Mouse (Mus musculus) granulocyte monocyte progenitor cell, adult 5-6 weeks (primary cell): ENCODE results near the gene Zfp119b. TPM values are rescaled to one million over a fixed set of nuclear protein-coding genes. Genes with fewer than 3 reads are reported as not detected.
"Not testable (repeated sequence)": the region's sequence is repeated elsewhere in the genome, so short reads cannot be mapped to it uniquely, and the experiment has no call there.

Experiments
- ATAC-seq: replicated peaks from 2 replicates; pipeline ENCODE4 v1.8.0; 2016; ENCODE audit warnings: mild to moderate bottlenecking, moderate TSS enrichment, inconsistent platforms; ENCODE audit not compliant: poor library complexity, severe bottlenecking
- total RNA-seq, 2 experiments: library from RNA; stranded (forward) in 1 of 2; stranded (reverse) in 1 of 2; fragments of 200-712, 200-1000 nt in 1 of 2; fragments of >200 nt in 1 of 2; fragmentation: Nextera tagmentation in 1 of 2; gene quantifications; 2 replicates each; pipeline ENCODE4 v1.2.3; 2014 to 2017

Gene Zfp119b
- total RNA-seq, 2 experiments from 2014 or later, result 2.1 to 6.8 TPM

- ATAC-seq, result no peak
Observed at GRCm38 (mm10) chr17:55903087-55903486, 46.2 kb downstream of the Zfp119b start.

DNA sequence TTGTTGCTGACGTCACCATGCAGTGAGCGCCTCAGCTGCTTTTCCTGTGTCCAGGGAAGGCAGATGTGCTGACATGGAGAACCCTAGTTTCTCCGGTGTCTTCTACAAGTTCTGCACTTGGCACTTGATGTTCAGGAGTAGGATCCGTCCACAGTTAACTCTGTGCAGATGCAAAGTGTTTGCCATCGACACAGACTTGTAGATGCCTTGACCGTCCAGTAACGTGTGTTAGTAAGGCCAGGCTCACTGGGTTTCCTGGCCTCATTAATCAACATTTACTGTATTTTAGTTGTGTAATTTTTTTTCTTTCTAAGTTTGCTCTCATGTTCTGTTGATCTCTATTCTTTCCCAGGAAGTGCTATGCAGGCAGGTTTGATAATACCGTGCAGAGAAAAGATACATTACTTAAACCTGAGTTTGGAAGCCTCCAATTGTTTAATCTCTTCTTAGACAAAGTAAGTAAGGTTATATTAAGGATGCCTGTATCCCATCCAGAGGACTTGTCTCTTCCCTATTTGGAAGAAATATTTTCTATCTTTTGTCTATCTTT lies 56.8 kb downstream of the Zfp119b start:
- ATAC-seq, result not testable (repeated sequence)

Other genes starting within 250 kb of the Zfp119b start
- gene Pot1b, start 236.9 kb downstream of the Zfp119b start, total RNA-seq (2014; fragmentation: Nextera tagmentation), result 24.6 and 32.1 TPM in 2 replicates
- gene Pot1b, start 236.9 kb downstream of the Zfp119b start, total RNA-seq (2017), result 20.7 and 35.2 TPM in 2 replicates
- not detected in 2 replicates for gene Adgre4, start 199.5 kb downstream of the Zfp119b start, total RNA-seq (2014; fragmentation: Nextera tagmentation)
- gene Adgre4, start 199.5 kb downstream of the Zfp119b start, total RNA-seq (2017), result 0.10 and 0.69 TPM in 2 replicates
- 11.4 and 11.6 TPM in 2 replicates for gene Zfp119a, start 70.6 kb downstream of the Zfp119b start, total RNA-seq (2014; fragmentation: Nextera tagmentation)
- 3.5 and 5.8 TPM in 2 replicates for gene Zfp119a, start 70.6 kb downstream of the Zfp119b start, total RNA-seq (2017)
- 11.0 and 15.7 TPM in 2 replicates for gene Zfp959, start 57.4 kb downstream of the Zfp119b start, total RNA-seq (2014; fragmentation: Nextera tagmentation)
- 13.2 and 15.8 TPM in 2 replicates for gene Zfp959, start 57.4 kb downstream of the Zfp119b start, total RNA-seq (2017)
- 16.8 and 36.8 TPM in 2 replicates for gene Ebi3, start 3.1 kb upstream of the Zfp119b start, total RNA-seq (2014; fragmentation: Nextera tagmentation)
- gene Ebi3, start 3.1 kb upstream of the Zfp119b start, total RNA-seq (2017), result 10.9 and 12.6 TPM in 2 replicates
- 15.1 and 15.4 TPM in 2 replicates for gene Yju2, start 9.6 kb upstream of the Zfp119b start, total RNA-seq (2014; fragmentation: Nextera tagmentation)
- 17.2 and 30.9 TPM in 2 replicates for gene Yju2, start 9.6 kb upstream of the Zfp119b start, total RNA-seq (2017)
- 1.6 TPM in 1 of 2 replicates, not detected in the other for gene Shd, start 21.0 kb upstream of the Zfp119b start, total RNA-seq (2014; fragmentation: Nextera tagmentation)
- not detected in 2 replicates for gene Shd, start 21.0 kb upstream of the Zfp119b start, total RNA-seq (2017)
- not detected in 2 replicates for gene Fsd1, start 37.0 kb upstream of the Zfp119b start, total RNA-seq (2014; fragmentation: Nextera tagmentation)
- not detected in 2 replicates for gene Fsd1, start 37.0 kb upstream of the Zfp119b start, total RNA-seq (2017)
- gene Stap2, start 56.1 kb upstream of the Zfp119b start, total RNA-seq (2014; fragmentation: Nextera tagmentation), result not detected in 2 replicates
- gene Stap2, start 56.1 kb upstream of the Zfp119b start, total RNA-seq (2017), result 0.36 TPM in 1 of 2 replicates, not detected in the other
- 22.0 and 30.8 TPM in 2 replicates for gene Mpnd, start 56.2 kb upstream of the Zfp119b start, total RNA-seq (2014; fragmentation: Nextera tagmentation)
- 45.8 and 62.2 TPM in 2 replicates for gene Mpnd, start 56.2 kb upstream of the Zfp119b start, total RNA-seq (2017)
- 23.8 and 29.4 TPM in 2 replicates for gene Sh3gl1, start 87.1 kb upstream of the Zfp119b start, total RNA-seq (2014; fragmentation: Nextera tagmentation)
- 23.0 and 25.3 TPM in 2 replicates for gene Sh3gl1, start 87.1 kb upstream of the Zfp119b start, total RNA-seq (2017)
- 36.0 and 39.4 TPM in 2 replicates for gene Chaf1a, start 90.9 kb upstream of the Zfp119b start, total RNA-seq (2014; fragmentation: Nextera tagmentation)
- gene Chaf1a, start 90.9 kb upstream of the Zfp119b start, total RNA-seq (2017), result 32.1 and 36.0 TPM in 2 replicates
- 15.2 and 21.3 TPM in 2 replicates for gene Ubxn6, start 125.5 kb upstream of the Zfp119b start, total RNA-seq (2014; fragmentation: Nextera tagmentation)
- gene Ubxn6, start 125.5 kb upstream of the Zfp119b start, total RNA-seq (2017), result 26.1 and 26.7 TPM in 2 replicates
- 70.7 and 83.3 TPM in 2 replicates for gene Hdgfl2, start 130.1 kb upstream of the Zfp119b start, total RNA-seq (2014; fragmentation: Nextera tagmentation)
- gene Hdgfl2, start 130.1 kb upstream of the Zfp119b start, total RNA-seq (2017), result 65.1 and 77.6 TPM in 2 replicates
- not detected in 2 replicates for gene Plin4, start 160.3 kb upstream of the Zfp119b start, total RNA-seq (2014; fragmentation: Nextera tagmentation)
- not detected in 2 replicates for gene Plin4, start 160.3 kb upstream of the Zfp119b start, total RNA-seq (2017)
- not detected in 2 replicates for gene Plin5, start 168.1 kb upstream of the Zfp119b start, total RNA-seq (2014; fragmentation: Nextera tagmentation)
- 0.09 TPM in 1 of 2 replicates, not detected in the other for gene Plin5, start 168.1 kb upstream of the Zfp119b start, total RNA-seq (2017)
- 0.45 and 0.96 TPM in 2 replicates for gene Lrg1, start 172.5 kb upstream of the Zfp119b start, total RNA-seq (2014; fragmentation: Nextera tagmentation)
- gene Lrg1, start 172.5 kb upstream of the Zfp119b start, total RNA-seq (2017), result 0.69 and 2.6 TPM in 2 replicates
- gene Sema6b, start 190.8 kb upstream of the Zfp119b start, total RNA-seq (2014; fragmentation: Nextera tagmentation), result 4.3 and 5.1 TPM in 2 replicates
- gene Sema6b, start 190.8 kb upstream of the Zfp119b start, total RNA-seq (2017), result 6.0 and 7.7 TPM in 2 replicates
- gene Tnfaip8l1, start 213.0 kb upstream of the Zfp119b start, total RNA-seq (2014; fragmentation: Nextera tagmentation), result 1.0 and 1.1 TPM in 2 replicates
- 2.0 and 2.7 TPM in 2 replicates for gene Tnfaip8l1, start 213.0 kb upstream of the Zfp119b start, total RNA-seq (2017)
- 62.2 and 62.6 TPM in 2 replicates for gene Mydgf, start 234.4 kb upstream of the Zfp119b start, total RNA-seq (2014; fragmentation: Nextera tagmentation)
- gene Mydgf, start 234.4 kb upstream of the Zfp119b start, total RNA-seq (2017), result 51.1 and 54.4 TPM in 2 replicates